Mouse (Mus musculus) spleen, postnatal 14 days (tissue): Measurements from ENCODE around the gene Fam81a.

ENCODE experiments used
- DNase-seq, 2 experiments: peaks; one replicate each; pipeline ENCODE4 v3.0.0; 2021 to 2022; ENCODE audit warnings: low spot score in 2 of 2

Gene Fam81a

GRCm38 (mm10) chr9:70053411-70053810, 88.9 kb downstream of the Fam81a start:
- no peak for DNase-seq

- no peak for DNase-seq
These were observed 89.6 kb downstream of the Fam81a start for GRCm38 (mm10) chr9:70052730-70053129.

- no peak for DNase-seq
These were observed 92.5 kb downstream of the Fam81a start for GRCm38 (mm10) chr9:70049839-70050238.

GRCm38 (mm10) chr9:70049416-70049783, 93.0 kb downstream of the Fam81a start:
- DNase-seq = no peak

- DNase-seq = no peak
These were observed 93.5 kb downstream of the Fam81a start for GRCm38 (mm10) chr9:70048751-70049415.

GRCm38 (mm10) chr9:70048280-70048679, 94.1 kb downstream of the Fam81a start:
- no peak for DNase-seq

- no peak for DNase-seq
These were observed 94.5 kb downstream of the Fam81a start for GRCm38 (mm10) chr9:70047839-70048238.

- no peak for DNase-seq
These were observed 96.1 kb downstream of the Fam81a start for GRCm38 (mm10) chr9:70046255-70046654.

- no peak for DNase-seq
These were observed 97.5 kb downstream of the Fam81a start for GRCm38 (mm10) chr9:70044865-70045264.

GRCm38 (mm10) chr9:70042935-70043334, 99.4 kb downstream of the Fam81a start:
- DNase-seq = no peak

- DNase-seq = no peak
These were observed 100.2 kb downstream of the Fam81a start for GRCm38 (mm10) chr9:70042137-70042536.

GRCm38 (mm10) chr9:70040570-70040969, 101.8 kb downstream of the Fam81a start:
- DNase-seq = no peak

GRCm38 (mm10) chr9:70039597-70040385, 102.6 kb downstream of the Fam81a start:
- no peak for DNase-seq
